In genomic region chr3:102249401-102249991, GRCm38 (mm10) we compare ENCODE assay signal across 8 mouse cellular contexts. TPM values are rescaled to one million over a fixed set of nuclear protein-coding genes. Genes with fewer than 3 reads are reported as not detected.
DNase-seq lines count a peak whose midpoint lies in the region; ATAC-seq and TF ChIP-seq lines count a peak whose summit lies in the region.

No protein-coding gene starts in this region.

- 56% methylated on average over 9 of the region's 9 CpGs for WGBS in intestine, embryonic 14.5 days
- WGBS in intestine, embryonic 15.5 days = 53% methylated on average over 9 of the region's 9 CpGs
- WGBS in lung, adult 2 months = 51% methylated on average over 9 of the region's 9 CpGs
- 58% methylated on average over 9 of the region's 9 CpGs for WGBS in thymus, adult 2 months

- no peak overlapping the region for H3K9ac ChIP-seq in intestine, embryonic 14.5 days (ENCODE audit: low read length)
- H3K9ac ChIP-seq in intestine, embryonic 15.5 days = no peak overlapping the region

- no peak overlapping the region for H3K4me2 ChIP-seq in intestine, embryonic 14.5 days (ENCODE audit: low read length)
- no peak overlapping the region for H3K4me2 ChIP-seq in intestine, embryonic 15.5 days (replicated peaks)

- H3K4me3 ChIP-seq in intestine, embryonic 14.5 days (ENCODE audit: low read depth, low read length) = no peak overlapping the region
- H3K4me3 ChIP-seq in intestine, embryonic 15.5 days (replicated peaks) = no peak overlapping the region
- no peak overlapping the region for H3K4me3 ChIP-seq in lung, adult 2 months (replicated peaks; ENCODE audit: extremely low read depth, low read depth, low read length)
- no peak overlapping the region for H3K4me3 ChIP-seq in thymus, adult 2 months (ENCODE audit: control insufficient read depth, insufficient read depth, low read length)

- H3K4me1 ChIP-seq in intestine, embryonic 14.5 days (replicated peaks; ENCODE audit: control insufficient read depth, insufficient read depth, low read length) = no peaks in the 10 kb centered on the region
- H3K4me1 ChIP-seq in intestine, embryonic 15.5 days (replicated peaks) = no peaks in the 10 kb centered on the region
- 0 out of 2 replicates have a peak, but pooled peaks cover 2% of the 10 kb centered on the region for H3K4me1 ChIP-seq in lung, adult 2 months (ENCODE audit: control insufficient read depth, insufficient read depth, low read length)
- H3K4me1 ChIP-seq in thymus, adult 2 months (replicated peaks; ENCODE audit: control insufficient read depth, insufficient read depth, low read length) = no peaks in the 10 kb centered on the region

- H3K36me3 ChIP-seq in intestine, embryonic 14.5 days (ENCODE audit: control insufficient read depth, insufficient read depth, low read length) = no peaks in the 10 kb centered on the region
- no peaks in the 10 kb centered on the region for H3K36me3 ChIP-seq in intestine, embryonic 15.5 days
- H3K36me3 ChIP-seq in thymus, adult 2 months (ENCODE audit: control insufficient read depth, insufficient read depth, low read length) = no peaks in the 10 kb centered on the region

- peak; percentile 79 for TF ChIP-seq CTCF in lung, adult 2 months (IDR thresholded peaks at IDR 0.05; ENCODE audit: insufficient read depth, low read length)
- no peak for TF ChIP-seq CTCF in thymus, adult 2 months (IDR thresholded peaks at IDR 0.05; ENCODE audit: borderline replicate concordance, control insufficient read depth, extremely low read depth, insufficient read depth, low read length, poor library complexity)

- no peak for TF ChIP-seq POLR2A in lung, adult 2 months (IDR thresholded peaks at IDR 0.05; ENCODE audit: borderline replicate concordance, extremely low read depth, low read depth, low read length)
- no peak for TF ChIP-seq POLR2A in thymus, adult 2 months (IDR thresholded peaks at IDR 0.05; ENCODE audit: control insufficient read depth, extremely low read depth, insufficient read depth, low read length, poor library complexity)

- DNase-seq in intestine, embryonic 14.5 days (ENCODE audit: low spot score) = peak; percentile 76
- peak; percentile 48 to 65 for DNase-seq in cerebellum, postnatal 25 days
- DNase-seq in gastrocnemius, postnatal 10 days = peak; percentile 46
- DNase-seq in kidney, postnatal 25 days = peak; percentile 45 to 66
- peak; percentile 26 for DNase-seq in lung, adult 2 months
- DNase-seq in retina, adult 2 months (ENCODE audit: low read depth, low spot score) = peak; percentile 34
- no peak for DNase-seq in thymus, adult 2 months

- H3K27ac ChIP-seq in intestine, embryonic 14.5 days (ENCODE audit: low read depth) = no peak overlapping the region
- no peak overlapping the region for H3K27ac ChIP-seq in intestine, embryonic 15.5 days
- no peak overlapping the region for H3K27ac ChIP-seq in thymus, adult 2 months (ENCODE audit: control insufficient read depth, insufficient read depth, low read length)

- H3K27me3 ChIP-seq in intestine, embryonic 14.5 days (replicated peaks; ENCODE audit: control insufficient read depth, insufficient read depth, low read length) = no peaks in the 10 kb centered on the region
- no peaks in the 10 kb centered on the region for H3K27me3 ChIP-seq in intestine, embryonic 15.5 days (replicated peaks)
- H3K27me3 ChIP-seq in thymus, adult 2 months (ENCODE audit: control insufficient read depth, insufficient read depth, low read length) = no peaks in the 10 kb centered on the region

- ATAC-seq in intestine, embryonic 14.5 days (replicated peaks; ENCODE audit: low FRiP score, low TSS enrichment, low read depth) = no peak
- no peak for ATAC-seq in intestine, embryonic 15.5 days

- no peaks in the 10 kb centered on the region for H3K9me3 ChIP-seq in intestine, embryonic 14.5 days (ENCODE audit: control insufficient read depth, low read length)
- H3K9me3 ChIP-seq in intestine, embryonic 15.5 days = no peaks in the 10 kb centered on the region

RNA-seq across cellular contexts. Expression of gene Vangl1, which starts 45.0 kb away (rescaled TPM):
- 21.0 and 23.7 TPM in 2 replicates for polyA plus RNA-seq in intestine, embryonic 14.5 days (2014; fragmentation: Nextera tagmentation; extraction: Ambion mirVana)
- polyA plus RNA-seq in intestine, embryonic 15.5 days (2015; fragmentation: Nextera tagmentation; extraction: Ambion mirVana) = 15.1 and 17.4 TPM in 2 replicates
- total RNA-seq in gastrocnemius, postnatal 10 days (2021) = 10 to 100 TPM; 11.8 to 12.4 TPM
- 26.9 and 31.5 TPM in 2 replicates for polyA plus RNA-seq in lung, adult 2 months (2012; rRNA removed)
- polyA plus RNA-seq in thymus, adult 2 months (2012; rRNA removed) = 9.7 and 10.6 TPM in 2 replicates
